ENCODE assay signal across 8 mouse cellular contexts in the genomic region with DNA sequence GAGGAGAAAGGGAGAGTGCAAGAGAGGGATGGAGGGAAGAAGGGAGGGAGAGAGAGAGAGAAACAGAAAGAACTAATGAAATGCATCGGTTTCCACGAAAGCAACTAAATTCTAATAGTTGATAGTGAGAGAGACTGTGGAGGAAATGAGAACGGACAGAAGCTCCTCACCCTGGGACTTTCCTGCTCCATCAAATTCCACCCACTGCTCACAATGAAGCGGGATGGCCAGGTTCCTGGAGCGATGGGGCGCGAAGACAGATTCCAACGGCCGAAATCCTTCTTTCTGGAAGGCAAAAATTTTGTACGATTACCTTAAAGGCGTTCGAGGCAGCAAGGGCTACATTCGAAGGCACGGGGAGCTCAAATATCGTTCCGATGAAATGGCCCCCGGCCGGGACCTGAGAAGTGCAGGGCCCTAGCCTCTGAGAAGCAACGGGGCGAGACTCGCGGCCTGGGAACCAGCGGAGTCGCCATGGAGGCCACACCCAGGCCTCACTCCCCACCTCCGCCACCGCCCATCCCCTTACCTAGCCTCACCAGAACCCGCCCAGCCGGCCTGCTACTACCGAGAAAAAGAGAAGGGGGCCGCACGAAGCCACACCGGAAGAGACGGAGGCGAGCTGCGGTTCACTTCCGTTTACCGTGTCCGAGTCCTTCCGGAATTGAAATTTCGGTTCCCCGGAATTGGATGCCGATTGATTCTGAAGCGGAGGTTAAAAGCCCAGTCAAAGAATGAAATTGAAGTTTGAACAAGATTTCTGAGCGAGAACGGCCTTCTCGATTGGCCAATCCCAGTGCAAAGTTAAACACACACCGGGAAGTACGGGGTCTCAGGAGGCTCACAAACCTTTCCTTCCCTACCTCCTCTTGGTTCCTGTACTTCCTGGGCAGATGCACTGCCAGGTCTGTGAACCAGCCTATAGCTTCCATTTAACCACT. TPM values are rescaled to one million over a fixed set of nuclear protein-coding genes. Genes with fewer than 3 reads are reported as not detected.
DNase-seq lines count a peak whose midpoint lies in the region; ATAC-seq and TF ChIP-seq lines count a peak whose summit lies in the region.

A gene (minus strand): TSS at position 786 of the 941 bp plus-strand sequence.

- peak within 1 kb of the TSS; percentile 88 for H3K9ac ChIP-seq in heart, embryonic 12.5 days
- H3K9ac ChIP-seq in kidney, postnatal 0 days (ENCODE audit: low read depth, low read length), result peak within 1 kb of the TSS; percentile 89
- H3K9ac ChIP-seq in liver, embryonic 11.5 days (ENCODE audit: low read depth, low read length), result peak within 1 kb of the TSS; percentile 80
- peak within 1 kb of the TSS; percentile 89 for H3K9ac ChIP-seq in stomach, embryonic 14.5 days (replicated peaks; ENCODE audit: low read depth, low read length)

- no peaks in the 10 kb centered on the region for H3K9me3 ChIP-seq in heart, embryonic 12.5 days (replicated peaks)
- H3K9me3 ChIP-seq in kidney, postnatal 0 days (replicated peaks; ENCODE audit: low read length), result no peaks in the 10 kb centered on the region
- no peaks in the 10 kb centered on the region for H3K9me3 ChIP-seq in liver, embryonic 11.5 days (ENCODE audit: control insufficient read depth, low read length)
- no peaks in the 10 kb centered on the region for H3K9me3 ChIP-seq in stomach, embryonic 14.5 days (ENCODE audit: control insufficient read depth, low read depth, low read length)

- peaks cover 22% of the 10 kb centered on the region for H3K36me3 ChIP-seq in heart, embryonic 12.5 days
- peaks cover 11% of the 10 kb centered on the region; the same call in 1 of the 2 replicates for H3K36me3 ChIP-seq in kidney, postnatal 0 days (ENCODE audit: insufficient read depth, low read length)
- H3K36me3 ChIP-seq in liver, embryonic 11.5 days (ENCODE audit: control insufficient read depth, insufficient read depth, low read length), result peaks cover 6% of the 10 kb centered on the region
- H3K36me3 ChIP-seq in stomach, embryonic 14.5 days (ENCODE audit: control insufficient read depth, insufficient read depth, low read length), result peaks cover 22% of the 10 kb centered on the region

- ATAC-seq in erythroid progenitor cell, adult 5-6 weeks (replicated peaks; ENCODE audit: low FRiP score, poor library complexity, severe bottlenecking), result peak; percentile 98
- ATAC-seq in heart, embryonic 12.5 days (ENCODE audit: insufficient number of reproducible peaks, low FRiP score), result peak; percentile 85
- ATAC-seq in kidney, postnatal 0 days (replicated peaks; ENCODE audit: low FRiP score, low read depth), result peak; percentile 92
- peak; percentile 92 for ATAC-seq in liver, embryonic 11.5 days (replicated peaks; ENCODE audit: low FRiP score)
- peak; percentile 94 for ATAC-seq in stomach, embryonic 14.5 days (ENCODE audit: insufficient number of reproducible peaks, insufficient read depth, low FRiP score, low read depth)

- H3K4me3 ChIP-seq in heart, embryonic 12.5 days, result peak within 1 kb of the TSS; percentile 75
- H3K4me3 ChIP-seq in kidney, postnatal 0 days (replicated peaks; ENCODE audit: low read depth, low read length), result peak within 1 kb of the TSS; percentile 60
- H3K4me3 ChIP-seq in liver, embryonic 11.5 days (ENCODE audit: low read depth, low read length), result peak within 1 kb of the TSS; percentile 79
- H3K4me3 ChIP-seq in stomach, embryonic 14.5 days (ENCODE audit: low read depth, low read length), result peak within 1 kb of the TSS; percentile 84

- H3K4me2 ChIP-seq in heart, embryonic 12.5 days, result peak within 1 kb of the TSS; percentile 93
- H3K4me2 ChIP-seq in kidney, postnatal 0 days (ENCODE audit: low read length), result peak within 1 kb of the TSS; percentile 57
- peak within 1 kb of the TSS; percentile 80 for H3K4me2 ChIP-seq in liver, embryonic 11.5 days
- H3K4me2 ChIP-seq in stomach, embryonic 14.5 days (replicated peaks; ENCODE audit: low read depth, low read length), result peak within 1 kb of the TSS; percentile 83

- peaks cover 9% of the 10 kb centered on the region; the same call in 1 of the 2 replicates for H3K27me3 ChIP-seq in heart, embryonic 12.5 days (replicated peaks)
- H3K27me3 ChIP-seq in kidney, postnatal 0 days (ENCODE audit: insufficient read depth, low read length), result no peaks in the 10 kb centered on the region
- H3K27me3 ChIP-seq in liver, embryonic 11.5 days (replicated peaks; ENCODE audit: control insufficient read depth, insufficient read depth, low read length), result no peaks in the 10 kb centered on the region
- H3K27me3 ChIP-seq in stomach, embryonic 14.5 days (ENCODE audit: control insufficient read depth, insufficient read depth, low read length), result no peaks in the 10 kb centered on the region

- 0% methylated on average over 48 of the region's 48 CpGs for WGBS in heart, embryonic 12.5 days
- WGBS in kidney, postnatal 0 days, result under 1% methylated on average over 48 of the region's 48 CpGs
- WGBS in liver, embryonic 11.5 days, result under 1% methylated on average over 48 of the region's 48 CpGs
- under 1% methylated on average over 48 of the region's 48 CpGs for WGBS in stomach, embryonic 14.5 days

- H3K27ac ChIP-seq in heart, embryonic 12.5 days (ENCODE audit: poor library complexity, severe bottlenecking), result peak within 1 kb of the TSS; percentile 79
- H3K27ac ChIP-seq in kidney, postnatal 0 days, result peak within 1 kb of the TSS; percentile 94
- peak within 1 kb of the TSS; percentile 84 for H3K27ac ChIP-seq in liver, embryonic 11.5 days (ENCODE audit: low read depth, low read length)
- peak within 1 kb of the TSS; percentile 94 for H3K27ac ChIP-seq in stomach, embryonic 14.5 days (ENCODE audit: low read length)

- peaks cover 12% of the 10 kb centered on the region for H3K4me1 ChIP-seq in heart, embryonic 12.5 days (replicated peaks)
- no peaks in the 10 kb centered on the region for H3K4me1 ChIP-seq in kidney, postnatal 0 days (replicated peaks; ENCODE audit: insufficient read depth, low read length)
- H3K4me1 ChIP-seq in liver, embryonic 11.5 days (replicated peaks; ENCODE audit: control insufficient read depth, insufficient read depth, low read length), result peaks cover 7% of the 10 kb centered on the region; the same call in 1 of the 2 replicates
- H3K4me1 ChIP-seq in stomach, embryonic 14.5 days (ENCODE audit: control insufficient read depth, insufficient read depth, low read length), result peaks cover 9% of the 10 kb centered on the region; the same call in 1 of the 2 replicates

- peak; percentile 86 for DNase-seq in CD4-positive helper T cell, adult 2 months (ENCODE audit: low read depth, low spot score)
- peak; percentile 71 for DNase-seq in brain, embryonic 18.5 days (ENCODE audit: low read depth, low spot score)
- peak; percentile 90 for DNase-seq in kidney, postnatal 0 days (ENCODE audit: low spot score)
- DNase-seq in liver, embryonic 11.5 days (ENCODE audit: low spot score), result peak; percentile 83
- peak; percentile 84 for DNase-seq in naive thymus-derived CD4-positive, alpha-beta T cell, adult 2 months (ENCODE audit: low read depth)

- TF ChIP-seq CTCF in kidney, postnatal 0 days (IDR thresholded peaks at IDR 0.05; ENCODE audit: low read depth), result no peak

RNA-seq across cellular contexts. Expression of the gene that starts here (rescaled TPM):
- 5.0 and 9.2 TPM in 2 replicates for total RNA-seq in erythroid progenitor cell, adult 5-6 weeks (2015; ENCODE audit: low replicate concordance)
- total RNA-seq in erythroid progenitor cell, adult 5-6 weeks (2017; ENCODE audit: low replicate concordance), result 2.7 and 24.4 TPM in 2 replicates
- 14.8 and 15.0 TPM in 2 replicates for polyA plus RNA-seq in heart, embryonic 12.5 days (2016; fragmentation: Nextera tagmentation; extraction: Ambion mirVana)
- 13.5 and 15.3 TPM in 2 replicates for polyA plus RNA-seq in kidney, postnatal 0 days (2015; fragmentation: Nextera tagmentation; extraction: Ambion mirVana)
- polyA plus RNA-seq in liver, embryonic 11.5 days (2014; fragmentation: Nextera tagmentation; extraction: Ambion mirVana), result 15.1 and 16.4 TPM in 2 replicates
- 29.9 and 32.7 TPM in 2 replicates for polyA plus RNA-seq in stomach, embryonic 14.5 days (2014; fragmentation: Nextera tagmentation; extraction: Ambion mirVana)

Comparison
In these comparisons a context has a peak if more than half of its experiments do, and no peak if none do; other contexts are left out.
1. Peak in every context shown above with its lines: DNase-seq, ATAC-seq, H3K4me3 ChIP-seq and H3K27ac ChIP-seq.